ENCODE assay signal across 25 mouse cellular contexts in the genomic region with DNA sequence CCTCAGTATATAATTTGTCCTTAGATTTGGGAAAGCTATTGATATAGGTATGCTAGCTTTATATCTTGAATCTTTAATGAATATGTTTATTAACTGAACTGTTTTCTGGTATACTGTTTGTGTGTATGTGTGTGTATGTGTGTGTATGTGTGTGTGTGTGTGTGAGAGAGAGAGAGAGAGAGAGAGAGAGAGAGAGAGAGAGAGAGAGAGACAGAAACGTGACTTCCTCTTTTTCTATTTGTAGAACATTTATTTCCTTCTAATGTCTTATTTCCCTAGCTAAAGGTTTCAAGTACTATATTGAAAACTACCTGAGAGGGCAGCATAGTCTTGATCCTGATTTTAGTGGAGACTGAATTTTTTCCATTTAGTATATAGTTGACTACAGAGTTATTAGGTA.
"Had no signal": no experiment of that assay in that cellular context is flagged by ENCODE, and none has a peak within 500 bp of the region (broad histone marks: within the 10 kb centered on the region; RNA-seq: fewer than 3 reads in every experiment).

No protein-coding gene starts in this region.

- H3K9ac ChIP-seq: embryonic facial prominence, embryonic 12.5 days; embryonic facial prominence, embryonic 13.5 days; embryonic facial prominence, embryonic 15.5 days; forebrain, embryonic 12.5 days; forebrain, embryonic 13.5 days; forebrain, embryonic 15.5 days; forebrain, postnatal 0 days had no signal

- H3K27me3 ChIP-seq: embryonic facial prominence, embryonic 12.5 days; embryonic facial prominence, embryonic 13.5 days; embryonic facial prominence, embryonic 15.5 days; forebrain, embryonic 12.5 days; forebrain, embryonic 13.5 days; forebrain, embryonic 15.5 days had no signal

- H3K4me3 ChIP-seq: embryonic facial prominence, embryonic 10.5 days; embryonic facial prominence, embryonic 12.5 days; embryonic facial prominence, embryonic 13.5 days; embryonic facial prominence, embryonic 15.5 days; erythroblast, embryonic 14.5 days; forebrain, embryonic 10.5 days; forebrain, embryonic 12.5 days; forebrain, embryonic 13.5 days; forebrain, embryonic 15.5 days; gastrocnemius, adult 2 months; heart, adult 2 months; heart, embryonic 10.5 days had no signal

- H3K36me3 ChIP-seq: embryonic facial prominence, embryonic 10.5 days; embryonic facial prominence, embryonic 12.5 days; embryonic facial prominence, embryonic 13.5 days; embryonic facial prominence, embryonic 15.5 days; forebrain, embryonic 10.5 days; forebrain, embryonic 12.5 days; forebrain, embryonic 15.5 days; heart, embryonic 10.5 days had no signal

- DNase-seq: cerebellum, adult 9-11 months; cerebellum, postnatal 10 days; cerebellum, postnatal 14 days; cerebellum, postnatal 25 days; cerebellum, postnatal 36 days; embryo, embryonic 11 days; forebrain, postnatal 0 days; gastrocnemius, adult 2 months; gastrocnemius, postnatal 10 days; gastrocnemius, postnatal 14 days; gastrocnemius, postnatal 25 days; gastrocnemius, postnatal 36 days; heart, adult 11 months; heart, adult 18-20 months; heart, adult 2 months had no signal

- H3K4me1 ChIP-seq: embryonic facial prominence, embryonic 10.5 days; embryonic facial prominence, embryonic 12.5 days; embryonic facial prominence, embryonic 13.5 days; embryonic facial prominence, embryonic 15.5 days; forebrain, embryonic 10.5 days; forebrain, embryonic 12.5 days; forebrain, embryonic 13.5 days; forebrain, embryonic 15.5 days; heart, embryonic 10.5 days had no signal

- H3K9me3 ChIP-seq: embryonic facial prominence, embryonic 10.5 days; embryonic facial prominence, embryonic 12.5 days; embryonic facial prominence, embryonic 13.5 days; embryonic facial prominence, embryonic 15.5 days; forebrain, embryonic 10.5 days; forebrain, embryonic 12.5 days; forebrain, embryonic 13.5 days; forebrain, embryonic 15.5 days; heart, embryonic 10.5 days had no signal

- H3K27ac ChIP-seq: embryonic facial prominence, embryonic 10.5 days; embryonic facial prominence, embryonic 12.5 days; embryonic facial prominence, embryonic 13.5 days; embryonic facial prominence, embryonic 15.5 days; forebrain, embryonic 10.5 days; forebrain, embryonic 12.5 days; forebrain, embryonic 13.5 days; forebrain, embryonic 15.5 days; gastrocnemius, adult 2 months; heart, adult 2 months; heart, embryonic 10.5 days had no signal
